Mouse (Mus musculus) embryonic facial prominence, embryonic 11.5 days (tissue): ENCODE data around the gene 4930502E18Rik. TPM values are rescaled to one million over a fixed set of nuclear protein-coding genes. Genes with fewer than 3 reads are reported as not detected.

Experiments
- polyA plus RNA-seq: library from polyadenylated mRNA; unstranded; fragments of >200 nt; fragmentation: Nextera tagmentation; extraction: Ambion mirVana; gene quantifications from 2 replicates; pipeline ENCODE4 v1.2.1, GENCODE M21; 2014

Gene 4930502E18Rik
- polyA plus RNA-seq, 1 experiment from 2014 or later, result 0.24 TPM

Other genes starting within 250 kb of the 4930502E18Rik start
- 21.3 and 27.6 TPM in 2 replicates for gene Rtl8c, start 116.8 kb upstream of the 4930502E18Rik start, polyA plus RNA-seq
- not detected in 2 replicates for gene Gm14597, start 115.8 kb upstream of the 4930502E18Rik start, polyA plus RNA-seq
- gene Rtl8a, start 81.1 kb upstream of the 4930502E18Rik start, polyA plus RNA-seq, result 49.5 and 64.0 TPM in 2 replicates
- 54.2 and 57.5 TPM in 2 replicates for gene Rtl8b, start 54.4 kb upstream of the 4930502E18Rik start, polyA plus RNA-seq
- 0.28 TPM in 1 of 2 replicates, not detected in the other for gene 1700013H16Rik, start 33.0 kb downstream of the 4930502E18Rik start, polyA plus RNA-seq
- gene Zfp36l3, start 51.6 kb downstream of the 4930502E18Rik start, polyA plus RNA-seq, result not detected in 2 replicates
- 1.1 and 1.5 TPM in 2 replicates for gene Xlr, start 72.9 kb downstream of the 4930502E18Rik start, polyA plus RNA-seq